Mouse (Mus musculus) G1E (cell line): ENCODE data around the gene Cdh13. TPM values are rescaled to one million over a fixed set of nuclear protein-coding genes. Genes with fewer than 3 reads are reported as not detected.

Source experiments
- ATAC-seq: 2 replicates; pipeline ENCODE4 v1.8.0; 2016; ENCODE audit warnings: mild to moderate bottlenecking; ENCODE audit not compliant: insufficient number of reproducible peaks, poor library complexity, low FRiP score, severe bottlenecking; ENCODE audit errors: extremely low read depth
- DNase-seq: peaks from one replicate; pipeline ENCODE4 v3.0.0; 2012; ENCODE audit warnings: low spot score
- H3K27me3 ChIP-seq: 2 replicates; pipeline ENCODE4 v1.6.1; 2012; ENCODE audit warnings: mild to moderate bottlenecking, low read length, inconsistent platforms; ENCODE audit not compliant: insufficient read depth
- H3K36me3 ChIP-seq: replicated peaks from 2 replicates; pipeline ENCODE3; 2012; ENCODE audit warnings: mild to moderate bottlenecking, inconsistent platforms
- H3K4me1 ChIP-seq: 2 replicates; pipeline ENCODE4 v1.6.1; 2012; ENCODE audit warnings: low read depth, low read length, inconsistent platforms, mixed read lengths; ENCODE audit not compliant: insufficient read depth
- H3K4me3 ChIP-seq: 2 replicates; pipeline ENCODE4 v1.5.1; 2012; ENCODE audit warnings: low read depth, mild to moderate bottlenecking, inconsistent platforms, low read length, moderate library complexity, mixed read lengths
- H3K9me3 ChIP-seq: replicated peaks from 2 replicates; pipeline ENCODE4 v1.6.1; 2012; ENCODE audit warnings: inconsistent platforms
- CTCF ChIP-seq: IDR thresholded peaks from 2 replicates; pipeline ENCODE4 v1.5.1; 2012; ENCODE audit warnings: low read depth, low read length, inconsistent platforms, mixed read lengths
- GATA1 ChIP-seq: IDR thresholded peaks from 2 replicates; pipeline ENCODE4 v1.6.1; 2012; ENCODE audit warnings: borderline replicate concordance, low read length, inconsistent platforms, mixed read lengths
- GATA2 ChIP-seq: IDR thresholded peaks from 2 replicates; pipeline ENCODE4 v1.6.1; 2012; ENCODE audit warnings: low read depth, low read length, inconsistent platforms, borderline replicate concordance
- POLR2AphosphoS5 ChIP-seq: IDR thresholded peaks from 2 replicates; pipeline ENCODE4 v1.6.1; 2012; ENCODE audit warnings: low read depth, low read length, inconsistent platforms; ENCODE audit not compliant: insufficient replicate concordance
- TAL1 ChIP-seq: conservative IDR thresholded peaks from 2 replicates; pipeline ENCODE4 v1.6.1; 2012; ENCODE audit warnings: low read depth, low read length, inconsistent platforms, mixed read lengths
- polyA plus RNA-seq: library from polyadenylated mRNA; stranded (reverse); fragments of >175 nt; gene quantifications from 2 replicates; pipeline ENCODE4 v1.2.3, GENCODE M21; 2012
- total RNA-seq, 2 experiments: library from RNA; stranded (forward) in 1 of 2; stranded (reverse) in 1 of 2; fragments of 200-1000 nt in 1 of 2; fragments of >200 nt in 1 of 2; fragmentation: Nextera tagmentation in 1 of 2; gene quantifications; 2 replicates each; pipeline ENCODE4 v1.2.3; 2014 to 2017

Cdh13 gene
- total and polyA plus RNA-seq, 3 experiments = 0.22 TPM; not detected in 2

GRCm38 (mm10) chr8:118517071-118517470 lies 233.5 kb downstream of the Cdh13 start:
- ATAC-seq (no peak), DNase-seq (no peak)
- H3K9me3 ChIP-seq = peaks cover 68% of the 10 kb centered on the region
- TF ChIP-seq GATA2 (no peak), CTCF (no peak), TAL1 (no peak), POLR2AphosphoS5 (no peak), GATA1 (no peak)
- H3K27me3 ChIP-seq = no peaks in the 10 kb centered on the region
- H3K36me3 ChIP-seq = no peaks in the 10 kb centered on the region
- no peak overlapping the region for H3K4me3 ChIP-seq
- H3K4me1 ChIP-seq = no peaks in the 10 kb centered on the region

- no peaks in the 10 kb centered on the region for H3K4me1 ChIP-seq
- TF ChIP-seq TAL1 = no peak
- no peak for ATAC-seq
- no peak overlapping the region for H3K4me3 ChIP-seq
- H3K36me3 ChIP-seq = no peaks in the 10 kb centered on the region
- DNase-seq = no peak
- H3K9me3 ChIP-seq = peaks cover 70% of the 10 kb centered on the region
- H3K27me3 ChIP-seq = no peaks in the 10 kb centered on the region
Observed at GRCm38 (mm10) chr8:118518030-118518741, 234.7 kb downstream of the Cdh13 start.

GRCm38 (mm10) chr8:118518742-118519102 lies 235.2 kb downstream of the Cdh13 start:
- no peak for TF ChIP-seq TAL1
- no peak for TF ChIP-seq GATA1
- no peak for TF ChIP-seq GATA2
- TF ChIP-seq CTCF = no peak
- no peak for TF ChIP-seq POLR2AphosphoS5
- Histone ChIP-seq H3K9me3 (peaks cover 71% of the 10 kb centered on the region), H3K4me1 (no peaks in the 10 kb centered on the region), H3K36me3 (no peaks in the 10 kb centered on the region), H3K4me3 (no peak overlapping the region), H3K27me3 (no peaks in the 10 kb centered on the region)
- DNase-seq (no peak), ATAC-seq (no peak)

- no peak for TF ChIP-seq GATA2
- TF ChIP-seq CTCF = no peak
- TF ChIP-seq POLR2AphosphoS5 = no peak
- TF ChIP-seq GATA1 = no peak
- no peak for TF ChIP-seq TAL1
- no peaks in the 10 kb centered on the region for H3K4me1 ChIP-seq
- DNase-seq = no peak
- no peak overlapping the region for H3K4me3 ChIP-seq
- H3K27me3 ChIP-seq = no peaks in the 10 kb centered on the region
- peaks cover 56% of the 10 kb centered on the region for H3K9me3 ChIP-seq
- H3K36me3 ChIP-seq = no peaks in the 10 kb centered on the region
- no peak for ATAC-seq
Observed at GRCm38 (mm10) chr8:118523922-118524321, 240.4 kb downstream of the Cdh13 start.

GRCm38 (mm10) chr8:118538816-118539558 lies 255.5 kb downstream of the Cdh13 start:
- H3K27me3 ChIP-seq = no peaks in the 10 kb centered on the region
- no peaks in the 10 kb centered on the region for H3K36me3 ChIP-seq
- DNase-seq (no peak), ATAC-seq (no peak)
- H3K4me1 ChIP-seq = no peaks in the 10 kb centered on the region
- TF ChIP-seq POLR2AphosphoS5 = no peak
- no peak for TF ChIP-seq TAL1
- TF ChIP-seq GATA1 = no peak
- no peak overlapping the region for H3K4me3 ChIP-seq
- peaks cover 75% of the 10 kb centered on the region for H3K9me3 ChIP-seq

- H3K4me3 ChIP-seq = no peak overlapping the region
- no peak for TF ChIP-seq CTCF
- TF ChIP-seq POLR2AphosphoS5 = no peak
- no peak for TF ChIP-seq GATA1
- TF ChIP-seq GATA2 = no peak
- TF ChIP-seq TAL1 = no peak
- no peaks in the 10 kb centered on the region for H3K36me3 ChIP-seq
- ATAC-seq (no peak), DNase-seq (no peak)
- H3K4me1 ChIP-seq = no peaks in the 10 kb centered on the region
- H3K27me3 ChIP-seq = no peaks in the 10 kb centered on the region
- H3K9me3 ChIP-seq = peaks cover 77% of the 10 kb centered on the region
Observed at GRCm38 (mm10) chr8:118539559-118539819, 256.0 kb downstream of the Cdh13 start.
